Mouse (Mus musculus) ES-E14 (cell line): ENCODE measurements at regions not wholly inside any gene's neighbourhood (a gene's known extent, or its start where the extent isn't known, plus 50 kb on each side); places are given as distances from the start of the nearest gene placed in this dataset.

Experiments
- CHD2 ChIP-seq: IDR thresholded peaks from 2 replicates; pipeline ENCODE4 v1.6.1; 2014; ENCODE audit warnings: mild to moderate bottlenecking, low read depth, low read length, inconsistent platforms
- HCFC1 ChIP-seq: IDR thresholded peaks from 2 replicates; pipeline ENCODE4 v1.6.1; 2012; ENCODE audit warnings: low read length, inconsistent platforms, borderline replicate concordance; ENCODE audit not compliant: insufficient read depth
- MAFK ChIP-seq: IDR thresholded peaks from 2 replicates; pipeline ENCODE4 v1.6.1; 2014; ENCODE audit warnings: mild to moderate bottlenecking, low read depth, low read length, inconsistent platforms; ENCODE audit not compliant: insufficient read depth
- ZC3H11A ChIP-seq: IDR thresholded peaks from 2 replicates; pipeline ENCODE4 v1.6.1; 2012; ENCODE audit warnings: low read depth, mild to moderate bottlenecking, inconsistent platforms, low read length, borderline replicate concordance
- ZNF384 ChIP-seq: IDR thresholded peaks from 2 replicates; pipeline ENCODE4 v1.6.1; 2012; ENCODE audit warnings: low read depth, low read length, inconsistent platforms

- TF ChIP-seq MAFK (no peak), ZNF384 (no peak), ZC3H11A (no peak), CHD2 (no peak), HCFC1 (no peak)
Measured at GRCm38 (mm10) chr11:82566092-82566491, 177.4 kb downstream of the Tmem132e start.
